ENCODE assay signal across 24 mouse cellular contexts in the genomic region with DNA sequence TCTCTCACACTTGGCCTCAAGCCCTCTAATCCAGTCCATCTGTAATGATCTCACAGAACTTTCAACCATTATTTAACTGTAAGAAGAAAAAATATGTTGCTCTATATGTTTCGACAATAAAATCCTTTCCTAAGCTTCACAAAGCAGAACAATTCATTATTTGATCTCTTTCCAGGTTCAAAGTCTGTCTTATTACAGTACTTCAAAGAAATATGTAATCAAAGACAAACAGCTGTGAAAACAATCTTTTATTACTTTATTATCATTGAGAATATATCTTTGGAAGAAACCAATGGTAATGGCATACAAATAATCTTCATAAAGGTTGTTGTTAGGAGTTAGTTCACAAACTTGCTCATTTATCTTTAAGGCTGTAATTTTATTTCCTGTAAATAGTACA.
"Had no signal": no experiment of that assay in that cellular context is flagged by ENCODE, and none has a peak within 500 bp of the region (broad histone marks: within the 10 kb centered on the region; RNA-seq: fewer than 3 reads in every experiment).

No protein-coding gene starts in this region.

- DNase-seq: gastrocnemius, postnatal 14 days; gastrocnemius, postnatal 36 days; heart, adult 11 months; heart, adult 2 months; heart, postnatal 14 days; heart, postnatal 36 days; kidney, adult 2 months; kidney, adult 9 months; kidney, postnatal 14 days; kidney, postnatal 36 days; liver; liver, embryonic 13.5 days had no signal

- H3K36me3 ChIP-seq: heart, embryonic 13.5 days; heart, embryonic 15.5 days; hindbrain, embryonic 13.5 days; hindbrain, embryonic 15.5 days; limb, embryonic 10.5 days; limb, embryonic 12.5 days; liver, embryonic 13.5 days; liver, embryonic 15.5 days had no signal

- ATAC-seq: hindbrain, postnatal 0 days had no signal

- H3K27me3 ChIP-seq: heart, embryonic 13.5 days; heart, embryonic 15.5 days; hindbrain, embryonic 13.5 days; hindbrain, embryonic 15.5 days; limb, embryonic 12.5 days; liver, embryonic 13.5 days; liver, embryonic 15.5 days had no signal

- H3K9ac ChIP-seq: heart, embryonic 13.5 days; heart, embryonic 15.5 days; hindbrain, embryonic 13.5 days; hindbrain, embryonic 15.5 days; limb, embryonic 12.5 days; liver, embryonic 13.5 days; liver, embryonic 15.5 days had no signal

- H3K4me1 ChIP-seq: hindbrain, embryonic 13.5 days; hindbrain, embryonic 15.5 days; liver, embryonic 13.5 days; liver, embryonic 15.5 days had no signal

- H3K4me2 ChIP-seq: heart, embryonic 11.5 days; heart, embryonic 13.5 days; heart, embryonic 15.5 days; hindbrain, embryonic 13.5 days; hindbrain, embryonic 15.5 days; limb, embryonic 12.5 days; liver, embryonic 11.5 days; liver, embryonic 13.5 days; liver, embryonic 15.5 days had no signal

- H3K9me3 ChIP-seq: heart, embryonic 13.5 days; heart, embryonic 15.5 days; hindbrain, embryonic 13.5 days; hindbrain, embryonic 15.5 days; limb, embryonic 10.5 days; limb, embryonic 12.5 days; liver, embryonic 13.5 days; liver, embryonic 15.5 days had no signal

- H3K4me3 ChIP-seq: heart, adult 2 months; heart, embryonic 13.5 days; heart, embryonic 15.5 days; hindbrain, embryonic 13.5 days; hindbrain, embryonic 15.5 days; layer of hippocampus, adult 2 months; left cerebral cortex, adult 2 months; limb, embryonic 10.5 days; limb, embryonic 12.5 days; liver, embryonic 13.5 days; liver, embryonic 15.5 days had no signal

- H3K27ac ChIP-seq: heart, adult 2 months; heart, embryonic 13.5 days; heart, embryonic 15.5 days; hindbrain, embryonic 13.5 days; hindbrain, embryonic 15.5 days; hindbrain, postnatal 0 days; layer of hippocampus, adult 2 months; left cerebral cortex, adult 2 months; limb, embryonic 10.5 days; limb, embryonic 12.5 days; liver, embryonic 13.5 days; liver, embryonic 15.5 days had no signal
